Mouse (Mus musculus) neural tube, embryonic 14.5 days (tissue): ENCODE results near the gene Arhgdig. TPM values are rescaled to one million over a fixed set of nuclear protein-coding genes. Genes with fewer than 3 reads are reported as not detected.

Source experiments
- ATAC-seq: fragments of 200-750 bp; cut with Nextera tagmentation; 2 replicates; pipeline ENCODE4 v1.8.0; 2017; ENCODE audit warnings: low read depth, mild to moderate bottlenecking, moderate TSS enrichment, moderate library complexity
- H3K27ac ChIP-seq: fragments of 300-500 bp; sonication (generic); 2 replicates; pipeline ENCODE4 v1.5.1; 2014; ENCODE audit warnings: low read depth, mild to moderate bottlenecking, control low read depth, low read length, moderate library complexity, mixed read lengths
- H3K27me3 ChIP-seq: fragments of 300-500 bp; sonication (generic); 2 replicates; pipeline ENCODE4 v1.6.1; 2014; ENCODE audit warnings: low read length; ENCODE audit not compliant: control insufficient read depth, insufficient read depth
- H3K36me3 ChIP-seq: fragments of 300-500 bp; sonication (generic); 2 replicates; pipeline ENCODE4 v1.6.1; 2014; ENCODE audit warnings: low read length, mixed read lengths; ENCODE audit not compliant: control insufficient read depth, insufficient read depth
- H3K4me1 ChIP-seq: fragments of 300-500 bp; sonication (generic); 2 replicates; pipeline ENCODE4 v1.6.1; 2014; ENCODE audit warnings: low read length; ENCODE audit not compliant: control insufficient read depth, insufficient read depth
- H3K4me2 ChIP-seq: fragments of 300-500 bp; sonication (generic); 2 replicates; pipeline ENCODE4 v1.6.1; 2014; ENCODE audit warnings: mild to moderate bottlenecking, low read depth, low read length, control low read depth
- H3K4me3 ChIP-seq: fragments of 300-500 bp; sonication (generic); 2 replicates; pipeline ENCODE4 v1.5.1; 2014; ENCODE audit warnings: low read depth, low read length, control low read depth, mixed read lengths
- H3K9ac ChIP-seq: fragments of 300-500 bp; sonication (generic); replicated peaks from 2 replicates; pipeline ENCODE4 v1.6.1; 2014; ENCODE audit warnings: low read depth, mild to moderate bottlenecking, control low read depth, low read length, mixed read lengths
- H3K9me3 ChIP-seq: fragments of 300-500 bp; sonication (generic); 2 replicates; pipeline ENCODE4 v1.6.1; 2016; ENCODE audit warnings: low read length; ENCODE audit not compliant: control insufficient read depth
- WGBS: fragments of 180-500 bp; shearing (Covaris S2); extraction: QIAGEN DNeasy Blood & Tissue Kit; methylation state at CpG from one replicate; pipeline ENCODE4 v1.1.7; 2014; 5-methylcytosine and 5-hydroxymethylcytosine counted together
- polyA plus RNA-seq: library from polyadenylated mRNA; unstranded; fragments of >200 nt; fragmentation: Nextera tagmentation; extraction: Ambion mirVana; gene quantifications from 2 replicates; pipeline ENCODE4 v1.2.1, GENCODE M21; 2014

The Arhgdig gene
- polyA plus RNA-seq = 152 and 192 TPM in 2 replicates

DNA sequence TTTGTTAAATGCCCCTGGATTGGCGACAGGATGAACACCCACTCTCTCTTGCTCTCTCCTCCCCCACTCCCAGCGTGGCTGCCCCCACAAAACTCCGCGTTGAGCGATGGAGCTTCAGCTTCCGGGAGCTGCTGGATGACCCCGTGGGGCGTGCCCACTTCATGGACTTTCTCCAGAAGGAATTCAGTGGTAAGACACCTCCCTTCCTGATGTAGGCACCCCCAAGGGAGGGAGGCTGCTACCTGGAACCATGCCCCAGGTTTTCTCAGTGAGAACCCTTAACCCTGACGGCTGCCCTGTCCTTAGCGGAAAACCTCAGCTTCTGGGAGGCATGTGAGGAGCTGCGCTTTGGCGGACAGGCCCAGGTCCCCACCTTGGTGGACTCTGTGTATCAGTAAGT is at the start of gene Arhgdig:
Gene Arhgdig (minus strand): TSS at position 101 of the 400 bp plus-strand sequence.
- ATAC-seq = no peak
- Histone ChIP-seq H3K27ac (no peak within 1 kb of the TSS), H3K9ac (no peak within 1 kb of the TSS), H3K4me2 (no peak within 1 kb of the TSS), H3K36me3 (no peaks in the 10 kb centered on the region), H3K4me3 (no peak within 1 kb of the TSS), H3K9me3 (no peaks in the 10 kb centered on the region), H3K4me1 (no peaks in the 10 kb centered on the region), H3K27me3 (peaks cover 17% of the 10 kb centered on the region)
- 86% methylated on average over 12 of the region's 12 CpGs for WGBS

DNA sequence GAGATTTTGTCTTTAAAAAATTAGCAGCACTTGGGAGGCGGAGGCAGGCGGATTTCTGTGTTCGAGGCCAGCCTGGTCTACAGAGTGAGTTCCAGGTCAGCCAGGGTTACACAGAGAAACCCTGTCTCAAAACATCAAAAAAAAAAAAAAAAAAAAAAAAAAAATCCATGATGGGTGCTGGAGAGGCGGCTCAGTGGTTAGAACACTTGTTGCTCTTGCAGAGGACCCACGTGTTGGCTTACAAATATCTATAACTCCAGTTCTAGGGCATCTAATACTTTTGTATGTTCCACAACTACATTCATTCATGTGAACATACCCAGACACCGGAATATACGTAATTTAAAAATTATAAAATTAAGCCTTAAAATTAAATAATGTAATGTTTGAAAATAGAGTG is 47.7 kb upstream of the Arhgdig start:
- Histone ChIP-seq H3K9ac (no peak overlapping the region), H3K36me3 (peaks cover 27% of the 10 kb centered on the region), H3K4me2 (no peak overlapping the region), H3K27ac (no peak overlapping the region), H3K4me3 (no peak overlapping the region), H3K4me1 (peaks cover 12% of the 10 kb centered on the region; the same call in 1 of the 2 replicates), H3K27me3 (no peaks in the 10 kb centered on the region), H3K9me3 (no peaks in the 10 kb centered on the region)
- no peak for ATAC-seq
- WGBS = 93% methylated on average over 7 of the region's 7 CpGs

DNA sequence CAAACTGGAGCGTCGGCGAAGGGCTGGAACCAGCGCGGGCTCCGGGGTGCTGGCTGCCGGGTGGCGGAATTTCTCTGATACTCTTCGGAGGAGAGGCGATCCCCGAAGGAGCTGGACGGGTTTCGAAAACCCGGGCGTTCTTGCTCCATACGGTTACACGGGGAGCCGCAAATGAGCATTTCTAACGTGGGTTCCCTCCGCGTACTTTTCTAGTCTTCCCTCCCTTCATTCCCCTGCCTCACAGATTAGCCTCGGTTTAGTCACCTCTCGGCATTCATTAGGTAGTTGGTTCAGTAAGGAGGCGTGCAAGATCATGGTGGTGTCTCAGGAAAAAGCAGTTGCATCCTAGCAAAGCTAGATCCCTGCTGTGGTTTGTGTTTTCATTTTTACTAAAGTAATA is 45.8 kb upstream of the Arhgdig start:
- 0% methylated on average over 24 of the region's 24 CpGs for WGBS
- Histone ChIP-seq H3K36me3 (peaks cover 15% of the 10 kb centered on the region), H3K9ac (peak overlapping the region; percentile 95), H3K4me2 (peak overlapping the region; percentile 73), H3K27me3 (no peaks in the 10 kb centered on the region), H3K9me3 (no peaks in the 10 kb centered on the region), H3K4me1 (peaks cover 12% of the 10 kb centered on the region; the same call in 1 of the 2 replicates), H3K4me3 (peak overlapping the region; percentile 96), H3K27ac (peak overlapping the region; percentile 98)
- no peak for ATAC-seq

DNA sequence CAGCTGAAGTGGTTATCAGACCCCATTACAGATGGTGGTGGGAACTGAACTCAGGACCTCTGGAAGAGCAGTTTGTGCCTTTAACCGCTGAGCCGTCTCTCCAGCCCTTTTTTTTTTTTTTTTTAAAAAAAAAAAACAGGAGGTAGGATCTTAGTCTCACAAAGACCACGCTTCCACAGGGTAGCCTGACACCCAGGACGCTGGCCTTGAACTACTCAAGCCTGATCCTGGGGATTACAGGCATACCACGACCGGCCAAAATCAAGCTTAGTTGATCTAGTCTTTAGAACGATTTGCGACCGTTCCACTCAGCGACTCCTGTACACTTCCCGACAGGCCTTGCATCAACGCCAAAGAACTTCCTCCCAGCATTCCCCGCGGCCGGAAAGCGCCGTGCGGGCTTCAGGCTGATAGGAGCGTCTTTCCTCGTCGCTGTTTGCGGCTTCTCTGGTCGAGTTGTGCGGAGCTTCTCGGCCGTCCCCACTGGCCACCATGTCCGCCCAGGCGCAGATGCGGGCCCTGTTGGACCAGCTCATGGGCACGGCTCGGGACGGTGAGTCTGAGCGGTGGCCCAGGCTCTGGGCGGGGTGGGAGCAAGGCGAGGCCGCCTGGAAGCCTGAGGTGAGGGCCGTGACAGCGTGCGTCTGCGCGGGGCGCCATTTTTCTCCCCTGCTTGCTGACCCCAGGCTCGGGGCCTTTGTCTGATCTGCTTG is 45.1 kb upstream of the Arhgdig start, which contains the start of gene Luc7l:
Gene Luc7l (plus strand): TSS at position 358 of the 713 bp plus-strand sequence.
- Histone ChIP-seq H3K4me3 (peak within 1 kb of the TSS; percentile 96), H3K36me3 (peaks cover 10% of the 10 kb centered on the region; the same call in 1 of the 2 replicates), H3K27ac (peak within 1 kb of the TSS; percentile 98), H3K4me2 (peak within 1 kb of the TSS; percentile 73), H3K9ac (peak within 1 kb of the TSS; percentile 95), H3K4me1 (peaks cover 12% of the 10 kb centered on the region; the same call in 1 of the 2 replicates), H3K27me3 (no peaks in the 10 kb centered on the region), H3K9me3 (no peaks in the 10 kb centered on the region)
- ATAC-seq = peak; percentile 95
- WGBS = under 1% methylated on average over 42 of the region's 43 CpGs

DNA sequence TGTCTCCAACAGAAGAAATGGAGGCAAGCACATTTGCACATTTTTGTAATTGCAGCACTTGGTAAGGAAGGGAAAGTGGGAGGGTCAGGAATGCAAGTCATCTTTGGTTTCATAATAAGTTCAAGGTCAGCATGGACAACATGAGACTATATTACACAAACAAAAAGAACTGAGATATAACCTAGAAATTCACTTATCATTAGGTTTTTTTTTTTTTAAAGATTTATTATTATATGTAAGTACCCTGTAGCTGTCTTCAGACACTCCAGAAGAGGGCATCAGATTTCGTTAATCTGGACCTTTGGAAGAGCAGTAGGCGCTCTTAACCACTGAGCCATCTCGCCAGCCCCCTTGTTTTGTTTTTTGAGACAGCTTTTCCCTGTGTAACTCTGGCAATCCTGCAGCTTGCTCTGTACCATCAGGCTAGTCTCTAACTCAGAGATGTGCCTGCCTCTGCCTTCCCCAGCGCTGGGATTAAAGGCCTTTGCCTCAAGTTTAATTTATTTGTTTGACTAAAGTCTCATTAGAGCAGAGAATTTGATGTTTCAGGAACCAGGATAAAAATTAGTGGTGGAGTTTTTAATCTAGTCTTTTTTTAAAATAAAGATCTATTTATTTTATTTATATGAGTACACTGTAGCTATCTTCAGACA is 44.4 kb upstream of the Arhgdig start:
- Histone ChIP-seq H3K27ac (no peak overlapping the region), H3K27me3 (no peaks in the 10 kb centered on the region), H3K4me3 (peak overlapping the region; percentile 96), H3K4me2 (peak overlapping the region; percentile 73; the same call in 1 of the 2 replicates), H3K36me3 (peaks cover 6% of the 10 kb centered on the region; the same call in 1 of the 2 replicates), H3K9me3 (no peaks in the 10 kb centered on the region), H3K4me1 (peaks cover 12% of the 10 kb centered on the region; the same call in 1 of the 2 replicates), H3K9ac (peak overlapping the region; percentile 7; the same call in 1 of the 2 replicates)
- ATAC-seq = no peak
- WGBS = 67% methylated on average over 4 of the region's 4 CpGs

DNA sequence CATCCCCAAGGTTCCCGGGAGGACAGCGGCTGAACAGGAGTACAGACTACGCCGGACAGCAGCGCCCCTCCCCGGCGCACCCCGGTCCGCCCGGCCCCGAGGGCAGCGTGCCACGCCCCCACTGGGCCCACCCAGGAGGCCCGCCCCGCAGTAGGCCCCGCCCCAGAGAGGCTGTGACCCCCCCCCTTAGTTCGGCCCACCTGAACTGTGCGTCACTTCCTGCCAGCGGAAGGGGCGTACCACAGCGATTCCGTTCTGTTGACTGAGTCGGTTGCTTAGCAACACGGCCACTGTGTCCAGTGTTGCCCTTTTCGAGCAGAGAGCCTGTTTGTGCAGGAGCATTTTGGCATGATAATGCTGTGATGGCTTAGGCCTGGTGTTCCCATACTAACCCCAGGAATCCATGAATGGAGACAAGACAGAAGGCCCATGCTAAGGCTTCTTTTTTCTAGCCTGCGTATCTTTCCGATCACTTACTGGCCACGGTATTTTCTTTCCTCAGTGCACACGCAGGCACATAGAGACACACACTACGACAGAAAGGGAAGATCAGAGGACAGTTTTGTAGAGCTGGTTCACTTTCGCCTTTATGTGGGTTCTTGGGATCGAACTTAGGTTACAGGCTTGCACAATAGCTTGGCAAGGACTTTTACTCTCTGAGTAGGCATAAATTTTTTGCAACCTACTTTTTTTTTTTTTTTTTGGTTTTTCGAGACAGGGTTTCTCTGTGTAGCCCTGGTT is 36.7 kb upstream of the Arhgdig start, which contains the start of gene Fam234a:
Gene Fam234a (minus strand): TSS at position 142 of the 741 bp plus-strand sequence.
- H3K4me2 ChIP-seq = peak within 1 kb of the TSS; percentile 76
- H3K4me1 ChIP-seq = peaks cover 3% of the 10 kb centered on the region; the same call in 1 of the 2 replicates
- peak within 1 kb of the TSS; percentile 78 for H3K9ac ChIP-seq
- H3K36me3 ChIP-seq = no peaks in the 10 kb centered on the region
- H3K27me3 ChIP-seq = no peaks in the 10 kb centered on the region
- H3K9me3 ChIP-seq = no peaks in the 10 kb centered on the region
- WGBS = 6% methylated on average over 33 of the region's 33 CpGs
- ATAC-seq = peak; percentile 96
- peak within 1 kb of the TSS; percentile 79 for H3K4me3 ChIP-seq
- H3K27ac ChIP-seq = peak within 1 kb of the TSS; percentile 85

DNA sequence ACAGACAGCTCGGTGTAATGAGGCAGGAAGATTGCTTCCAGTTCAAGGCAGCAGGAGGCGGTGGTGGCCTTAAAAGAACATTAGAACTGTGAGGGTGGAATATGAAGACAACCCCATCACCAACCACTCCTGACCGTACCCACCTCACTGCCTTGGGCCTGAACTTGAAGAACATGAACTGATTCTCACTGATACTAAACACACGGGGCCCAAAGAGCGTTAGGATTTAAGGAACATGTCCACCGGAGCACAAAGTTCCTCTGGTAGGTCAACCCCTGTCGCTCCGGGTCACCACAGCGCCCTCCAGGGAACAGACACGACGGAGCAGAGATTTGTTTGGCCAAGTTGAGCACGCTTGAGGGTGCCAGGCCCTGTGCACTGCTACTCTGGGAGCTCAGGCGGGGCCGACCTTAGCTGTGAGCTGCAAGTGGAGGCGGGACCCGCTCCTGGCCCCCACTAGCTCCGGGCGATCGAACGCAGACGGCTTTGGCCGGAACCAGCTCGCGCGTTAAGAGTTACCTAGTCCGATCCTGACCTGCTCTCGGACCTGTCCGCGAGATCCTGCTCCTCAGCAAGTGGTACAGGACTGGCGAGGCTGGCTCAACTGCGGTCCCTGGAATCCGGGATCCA is 36.0 kb upstream of the Arhgdig start:
- Histone ChIP-seq H3K36me3 (no peaks in the 10 kb centered on the region), H3K27ac (peak overlapping the region; percentile 85), H3K27me3 (no peaks in the 10 kb centered on the region), H3K4me1 (peaks cover 3% of the 10 kb centered on the region; the same call in 1 of the 2 replicates), H3K4me2 (peak overlapping the region; percentile 76), H3K9ac (peak overlapping the region; percentile 78), H3K9me3 (no peaks in the 10 kb centered on the region), H3K4me3 (peak overlapping the region; percentile 79)
- peak; percentile 82 for ATAC-seq
- under 1% methylated on average over 32 of the region's 32 CpGs for WGBS

DNA sequence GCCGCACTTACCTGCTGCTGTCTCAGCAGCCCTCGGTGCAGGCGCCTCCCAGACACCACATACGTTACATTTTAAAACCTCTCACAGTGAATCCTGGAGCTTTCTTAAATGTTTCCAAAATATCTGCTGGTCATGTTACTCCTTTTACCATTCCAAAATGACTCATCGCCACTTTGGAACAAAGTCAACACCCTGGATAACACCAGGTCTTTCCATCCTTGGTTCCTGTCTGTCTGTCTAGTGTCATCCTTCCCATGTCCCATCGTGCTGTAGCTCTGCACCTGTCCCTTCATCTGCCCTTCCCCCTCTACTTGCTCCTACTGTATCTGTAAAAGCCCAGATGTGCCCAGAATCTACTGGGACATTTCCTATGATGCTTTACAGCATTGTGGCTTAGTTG is 33.4 kb upstream of the Arhgdig start:
- Histone ChIP-seq H3K27me3 (no peaks in the 10 kb centered on the region), H3K4me2 (no peak overlapping the region), H3K4me1 (peaks cover 3% of the 10 kb centered on the region; the same call in 1 of the 2 replicates), H3K9ac (no peak overlapping the region), H3K4me3 (no peak overlapping the region), H3K9me3 (no peaks in the 10 kb centered on the region), H3K27ac (no peak overlapping the region), H3K36me3 (no peaks in the 10 kb centered on the region)
- 81% methylated on average over 6 of the region's 6 CpGs for WGBS
- ATAC-seq = no peak
